12 mouse cellular contexts compared by ENCODE assay signal in genomic region chr17:13544036-13544795, GRCm38 (mm10).
DNase-seq lines count a peak whose midpoint lies in the region; ATAC-seq and TF ChIP-seq lines count a peak whose summit lies in the region.
"Had no signal": no experiment of that assay in that cellular context is flagged by ENCODE, and none has a peak within 500 bp of the region (broad histone marks: within the 10 kb centered on the region; RNA-seq: fewer than 3 reads in every experiment).

No protein-coding gene starts in this region.

- 53% methylated on average over 2 of the region's 2 CpGs for WGBS in liver, postnatal 0 days (ENCODE audit: insufficient replicate concordance)

- TF ChIP-seq RAD21 in MEL (IDR thresholded peaks at IDR 0.05; ENCODE audit: low read depth, low read length) = no peak

- no peak for ATAC-seq in liver, postnatal 0 days
- peak; percentile 55 for ATAC-seq in megakaryocyte, adult 5-6 weeks (ENCODE audit: poor library complexity, severe bottlenecking)
- ATAC-seq: midbrain, embryonic 15.5 days had no signal

- peak; percentile 53 to 67 for DNase-seq in heart, adult 18-20 months
- no peak for DNase-seq in heart, adult 8-10 months (ENCODE audit: low spot score)
- DNase-seq in liver, postnatal 0 days = peak; percentile 19
- no peak for DNase-seq in liver
- no peak for DNase-seq in MEL (ENCODE audit: low read depth, low spot score)
- no peak for DNase-seq in urinary bladder, adult 2 months (ENCODE audit: low spot score)
- no peak for DNase-seq in left cerebral cortex, postnatal 4 days
- DNase-seq: right cerebral cortex, postnatal 4 days had no signal

- H3K27ac ChIP-seq in liver, postnatal 0 days (ENCODE audit: low read depth) = no peak overlapping the region
- no peak overlapping the region for H3K27ac ChIP-seq in MEL (ENCODE audit: control insufficient read depth, low read depth, low read length)
- H3K27ac ChIP-seq: midbrain, embryonic 15.5 days; stomach, postnatal 0 days had no signal

- TF ChIP-seq CTCF in liver, postnatal 0 days (IDR thresholded peaks at IDR 0.05; ENCODE audit: low read depth) = no peak
- TF ChIP-seq CTCF in MEL (IDR thresholded peaks at IDR 0.05 in 2 of 3, conservative IDR thresholded peaks at IDR 0.05 in 1 of 3; ENCODE audit: control insufficient read depth in 1 of 3, insufficient read depth in 1 of 3, low read depth in 2 of 3, low read length in 3 of 3, poor library complexity in 1 of 3, severe bottlenecking in 1 of 3) = no peak

- no peak for TF ChIP-seq POLR2A in MEL (IDR thresholded peaks at IDR 0.05; ENCODE audit: control insufficient read depth in 1 of 2, insufficient read depth in 1 of 2, low read depth in 1 of 2, low read length in 2 of 2, poor library complexity in 1 of 2)

- intact Hi-C loops in left cerebral cortex, postnatal 4 days (cut with DNase I) = no loop called here

- no peaks in the 10 kb centered on the region for H3K36me3 ChIP-seq in liver, postnatal 0 days (replicated peaks; ENCODE audit: insufficient read depth, low read length)
- no peaks in the 10 kb centered on the region for H3K36me3 ChIP-seq in MEL (ENCODE audit: control insufficient read depth in 1 of 2, insufficient read depth in 2 of 2, low read length in 2 of 2)
- H3K36me3 ChIP-seq: midbrain, embryonic 15.5 days had no signal

- H3K9ac ChIP-seq in liver, postnatal 0 days (replicated peaks) = no peak overlapping the region
- no peak overlapping the region for H3K9ac ChIP-seq in MEL (ENCODE audit: control insufficient read depth, low read depth, low read length, poor library complexity, severe bottlenecking)
- H3K9ac ChIP-seq: midbrain, embryonic 15.5 days had no signal

- H3K4me2 ChIP-seq in liver, postnatal 0 days (ENCODE audit: low read depth, low read length) = no peak overlapping the region
- H3K4me2 ChIP-seq: midbrain, embryonic 15.5 days had no signal

- TF ChIP-seq EP300 in liver, postnatal 0 days (IDR thresholded peaks at IDR 0.05; ENCODE audit: low read depth) = no peak
- TF ChIP-seq EP300 in MEL (IDR thresholded peaks at IDR 0.05; ENCODE audit: low read depth in 1 of 2, low read length in 2 of 2) = no peak

- H3K79me2 ChIP-seq in MEL (ENCODE audit: control insufficient read depth, insufficient read depth, low read length, poor library complexity) = no peaks in the 10 kb centered on the region

- no peaks in the 10 kb centered on the region for H3K27me3 ChIP-seq in liver, postnatal 0 days (ENCODE audit: insufficient read depth, low read length)
- no peaks in the 10 kb centered on the region for H3K27me3 ChIP-seq in MEL (ENCODE audit: control insufficient read depth in 1 of 2, insufficient read depth in 2 of 2, low read length in 2 of 2)
- H3K27me3 ChIP-seq: midbrain, embryonic 15.5 days had no signal

- H3K9me3 ChIP-seq in liver, postnatal 0 days (ENCODE audit: low read length) = peaks cover 47% of the 10 kb centered on the region
- no peaks in the 10 kb centered on the region for H3K9me3 ChIP-seq in MEL (replicated peaks; ENCODE audit: insufficient read depth, low read length)

- no peak overlapping the region for H3K4me3 ChIP-seq in liver, postnatal 0 days (ENCODE audit: low read depth, low read length)
- H3K4me3 ChIP-seq in MEL (ENCODE audit: control insufficient read depth in 1 of 2, insufficient read depth in 1 of 2, low read depth in 2 of 2, low read length in 2 of 2) = no peak overlapping the region
- H3K4me3 ChIP-seq: erythroblast, embryonic 14.5 days; midbrain, embryonic 15.5 days had no signal

- no peaks in the 10 kb centered on the region for H3K4me1 ChIP-seq in liver, postnatal 0 days (ENCODE audit: insufficient read depth)
- no peaks in the 10 kb centered on the region for H3K4me1 ChIP-seq in MEL (ENCODE audit: control insufficient read depth in 1 of 2, insufficient read depth in 2 of 2, low read length in 2 of 2)
- H3K4me1 ChIP-seq: midbrain, embryonic 15.5 days had no signal

TF ChIP-seq in MEL, 35 proteins besides CTCF, POLR2A, EP300 and RAD21:
- TF ChIP-seq MYC (IDR thresholded peaks at IDR 0.05; ENCODE audit: low read depth, low read length) (0 out of 2 replicates have a peak, but pooled peaks have one; percentile 57), MEF2A (IDR thresholded peaks at IDR 0.05; ENCODE audit: extremely low read depth, insufficient replicate concordance, low read depth, low read length, poor library complexity, severe bottlenecking) (no peak), MAX (IDR thresholded peaks at IDR 0.05; ENCODE audit: low read length) (peak; percentile 48; the same call in 1 of the 2 replicates)

Comparison
In these comparisons a context has a peak if more than half of its experiments do, and no peak if none do; other contexts are left out.
1. DNase-seq: peak in heart, adult 18-20 months (2 of 2) and liver, postnatal 0 days (single experiment); none in heart, adult 8-10 months (single experiment), liver (single experiment), MEL (single experiment), urinary bladder, adult 2 months (single experiment) and left cerebral cortex, postnatal 4 days (single experiment).